Mouse (Mus musculus) ovary, postnatal 14 days (tissue): ENCODE measurements around the gene Wipf3.

Source experiments
- DNase-seq: peaks from one replicate; pipeline ENCODE4 v3.0.0; 2022; ENCODE audit warnings: low spot score

The Wipf3 gene

GRCm38 (mm10) chr6:54429447-54430194, at the start of gene Wipf3:
TSS of gene Wipf3 (plus strand) at chr6:54429603.
- DNase-seq, result peak; percentile 56

GRCm38 (mm10) chr6:54382636-54383035, 46.8 kb upstream of the Wipf3 start:
- DNase-seq, result no peak

GRCm38 (mm10) chr6:54383893-54384524, 45.4 kb upstream of the Wipf3 start:
- no peak for DNase-seq

- DNase-seq, result no peak
Measured at GRCm38 (mm10) chr6:54384777-54385176, 44.6 kb upstream of the Wipf3 start.

- DNase-seq, result no peak
Measured at GRCm38 (mm10) chr6:54386429-54386828, 43.0 kb upstream of the Wipf3 start.

GRCm38 (mm10) chr6:54387044-54387443, 42.4 kb upstream of the Wipf3 start:
- DNase-seq, result no peak

- no peak for DNase-seq
Measured at GRCm38 (mm10) chr6:54387751-54388150, 41.7 kb upstream of the Wipf3 start.

GRCm38 (mm10) chr6:54388690-54389275, 40.6 kb upstream of the Wipf3 start:
- DNase-seq, result no peak

GRCm38 (mm10) chr6:54391765-54392164, 37.6 kb upstream of the Wipf3 start:
- DNase-seq, result no peak

- no peak for DNase-seq
Measured at GRCm38 (mm10) chr6:54393886-54394285, 35.5 kb upstream of the Wipf3 start.

GRCm38 (mm10) chr6:54399194-54399923, 30.0 kb upstream of the Wipf3 start:
- DNase-seq, result no peak

- DNase-seq, result no peak
Measured at GRCm38 (mm10) chr6:54401503-54401902, 27.9 kb upstream of the Wipf3 start.

- DNase-seq, result no peak
Measured at GRCm38 (mm10) chr6:54404916-54405315, 24.5 kb upstream of the Wipf3 start.

GRCm38 (mm10) chr6:54406116-54406515, 23.3 kb upstream of the Wipf3 start:
- no peak for DNase-seq

- DNase-seq, result no peak
Measured at GRCm38 (mm10) chr6:54409271-54409670, 20.1 kb upstream of the Wipf3 start.

GRCm38 (mm10) chr6:54410451-54410850, 19.0 kb upstream of the Wipf3 start:
- DNase-seq, result no peak

GRCm38 (mm10) chr6:54411591-54411990, 17.8 kb upstream of the Wipf3 start:
- DNase-seq, result no peak

GRCm38 (mm10) chr6:54412879-54413278, 16.5 kb upstream of the Wipf3 start:
- no peak for DNase-seq

GRCm38 (mm10) chr6:54425230-54425629, 4.2 kb upstream of the Wipf3 start:
- DNase-seq, result no peak

GRCm38 (mm10) chr6:54428850-54429446, 455 bp upstream of the Wipf3 start:
- DNase-seq, result no peak

- DNase-seq, result no peak
Measured at GRCm38 (mm10) chr6:54430221-54430620, 818 bp downstream of the Wipf3 start.

GRCm38 (mm10) chr6:54431761-54432160, 2.4 kb downstream of the Wipf3 start:
- DNase-seq, result no peak
